Mouse (Mus musculus) lung, postnatal 0 days (tissue): ENCODE measurements around the gene Cdh12. TPM values are rescaled to one million over a fixed set of nuclear protein-coding genes. Genes with fewer than 3 reads are reported as not detected.

Source experiments
- ATAC-seq: fragments of 200-750 bp; cut with Nextera tagmentation; 2 replicates; pipeline ENCODE4 v1.8.0; 2017; ENCODE audit warnings: moderate library complexity
- DNase-seq: peaks from one replicate; pipeline ENCODE4 v3.0.0-alpha.2; 2016; ENCODE audit warnings: low spot score
- H3K27ac ChIP-seq: fragments of 300-500 bp; sonication (generic); 2 replicates; pipeline ENCODE4 v1.5.1; 2014; ENCODE audit warnings: antibody characterized with exemption, mild to moderate bottlenecking, low read length, mixed read lengths
- H3K27me3 ChIP-seq: fragments of 300-500 bp; sonication (generic); replicated peaks from 2 replicates; pipeline ENCODE4 v1.6.1; 2014; ENCODE audit warnings: low read length, mixed read lengths; ENCODE audit not compliant: insufficient read depth
- H3K36me3 ChIP-seq: fragments of 300-500 bp; sonication (generic); 2 replicates; pipeline ENCODE4 v1.6.1; 2014; ENCODE audit warnings: low read length, mixed read lengths; ENCODE audit not compliant: insufficient read depth
- H3K4me1 ChIP-seq: fragments of 300-500 bp; sonication (generic); 2 replicates; pipeline ENCODE4 v1.6.1; 2014; ENCODE audit warnings: antibody characterized with exemption, low read depth, low read length, mixed read lengths; ENCODE audit not compliant: insufficient read depth
- H3K4me2 ChIP-seq: fragments of 300-500 bp; sonication (generic); replicated peaks from 2 replicates; pipeline ENCODE4 v1.6.1; 2014; ENCODE audit warnings: low read depth, mild to moderate bottlenecking, low read length, moderate library complexity, mixed read lengths
- H3K4me3 ChIP-seq: fragments of 300-500 bp; sonication (generic); 2 replicates; pipeline ENCODE4 v1.5.1; 2014; ENCODE audit warnings: low read depth, low read length
- H3K9ac ChIP-seq: fragments of 300-500 bp; sonication (generic); replicated peaks from 2 replicates; pipeline ENCODE4 v1.6.1; 2014; ENCODE audit warnings: low read depth, mild to moderate bottlenecking
- H3K9me3 ChIP-seq: fragments of 300-500 bp; sonication (generic); 2 replicates; pipeline ENCODE4 v1.6.1; 2016; ENCODE audit warnings: low read length, mixed read lengths
- CTCF ChIP-seq: IDR thresholded peaks from 2 replicates; pipeline ENCODE4 v1.5.1; 2016; ENCODE audit warnings: antibody characterized with exemption, mild to moderate bottlenecking
- EP300 ChIP-seq: IDR thresholded peaks from 2 replicates; pipeline ENCODE4 v1.6.1; 2016; ENCODE audit warnings: antibody characterized with exemption, mild to moderate bottlenecking, control low read depth
- WGBS: fragments of 180-500 bp; shearing (Covaris S2); extraction: QIAGEN DNeasy Blood & Tissue Kit; methylation state at CpG from one replicate; pipeline ENCODE4 v1.1.7; 2014; 5-methylcytosine and 5-hydroxymethylcytosine counted together
- polyA plus RNA-seq: library from polyadenylated mRNA; unstranded; fragments of >200 nt; fragmentation: Nextera tagmentation; extraction: Ambion mirVana; gene quantifications from 2 replicates; pipeline ENCODE4 v1.2.1, GENCODE M21; 2015

Cdh12 gene
- polyA plus RNA-seq, 1 experiment from 2014 or later = not detected

- Histone ChIP-seq H3K36me3 (no peaks in the 10 kb centered on the region), H3K4me2 (no peak overlapping the region), H3K4me3 (no peak overlapping the region), H3K27ac (no peak overlapping the region), H3K9ac (no peak overlapping the region), H3K9me3 (no peaks in the 10 kb centered on the region), H3K27me3 (no peaks in the 10 kb centered on the region), H3K4me1 (no peaks in the 10 kb centered on the region)
- ATAC-seq (no peak), DNase-seq (no peak)
- TF ChIP-seq CTCF (no peak), EP300 (no peak)
- WGBS = 67% methylated on average over 2 of the region's 2 CpGs
Measured at GRCm38 (mm10) chr15:20682719-20683118, 233.7 kb downstream of the Cdh12 start.

- Histone ChIP-seq H3K9ac (no peak overlapping the region), H3K36me3 (no peaks in the 10 kb centered on the region), H3K27ac (no peak overlapping the region), H3K27me3 (no peaks in the 10 kb centered on the region), H3K9me3 (no peaks in the 10 kb centered on the region), H3K4me1 (no peaks in the 10 kb centered on the region), H3K4me3 (no peak overlapping the region), H3K4me2 (no peak overlapping the region)
- TF ChIP-seq EP300 = no peak
- TF ChIP-seq CTCF = no peak
- DNase-seq = no peak
- WGBS = 69% methylated on average over 5 of the region's 5 CpGs
- no peak for ATAC-seq
Measured at GRCm38 (mm10) chr15:20684200-20684599, 235.1 kb downstream of the Cdh12 start.

- TF ChIP-seq CTCF = no peak
- no peak for TF ChIP-seq EP300
- Histone ChIP-seq H3K27me3 (no peaks in the 10 kb centered on the region), H3K9me3 (no peaks in the 10 kb centered on the region), H3K4me1 (no peaks in the 10 kb centered on the region), H3K27ac (no peak overlapping the region), H3K4me2 (no peak overlapping the region), H3K9ac (no peak overlapping the region), H3K36me3 (no peaks in the 10 kb centered on the region), H3K4me3 (no peak overlapping the region)
- no peak for ATAC-seq
- DNase-seq = no peak
- WGBS = 71% methylated on average over 5 of the region's 5 CpGs
Measured at GRCm38 (mm10) chr15:20696229-20696628, 247.2 kb downstream of the Cdh12 start.

- Histone ChIP-seq H3K4me1 (no peaks in the 10 kb centered on the region), H3K27ac (no peak overlapping the region), H3K4me3 (no peak overlapping the region), H3K4me2 (no peak overlapping the region), H3K9me3 (no peaks in the 10 kb centered on the region), H3K27me3 (no peaks in the 10 kb centered on the region), H3K9ac (no peak overlapping the region), H3K36me3 (no peaks in the 10 kb centered on the region)
- TF ChIP-seq CTCF = no peak
- TF ChIP-seq EP300 = no peak
- ATAC-seq (no peak), DNase-seq (no peak)
- 75% methylated on average over 4 of the region's 4 CpGs for WGBS
Measured at GRCm38 (mm10) chr15:20711859-20712258, 262.8 kb downstream of the Cdh12 start.

- Histone ChIP-seq H3K9ac (no peak overlapping the region), H3K27me3 (no peaks in the 10 kb centered on the region), H3K9me3 (no peaks in the 10 kb centered on the region), H3K27ac (no peak overlapping the region), H3K4me1 (no peaks in the 10 kb centered on the region), H3K4me3 (no peak overlapping the region), H3K4me2 (no peak overlapping the region), H3K36me3 (no peaks in the 10 kb centered on the region)
- ATAC-seq = no peak
- no peak for TF ChIP-seq CTCF
- TF ChIP-seq EP300 = no peak
- no peak for DNase-seq
Measured at GRCm38 (mm10) chr15:20772289-20772688, 323.2 kb downstream of the Cdh12 start.

- Histone ChIP-seq H3K27ac (no peak overlapping the region), H3K4me2 (no peak overlapping the region), H3K36me3 (no peaks in the 10 kb centered on the region), H3K9ac (no peak overlapping the region), H3K4me1 (no peaks in the 10 kb centered on the region), H3K27me3 (no peaks in the 10 kb centered on the region), H3K9me3 (no peaks in the 10 kb centered on the region), H3K4me3 (no peak overlapping the region)
- DNase-seq (no peak), ATAC-seq (no peak)
- TF ChIP-seq EP300 (no peak), CTCF (no peak)
Measured at GRCm38 (mm10) chr15:20773423-20773822, 324.4 kb downstream of the Cdh12 start.

- no peak for ATAC-seq
- Histone ChIP-seq H3K9ac (no peak overlapping the region), H3K27me3 (no peaks in the 10 kb centered on the region), H3K4me2 (no peak overlapping the region), H3K4me3 (no peak overlapping the region), H3K4me1 (no peaks in the 10 kb centered on the region), H3K9me3 (no peaks in the 10 kb centered on the region), H3K27ac (no peak overlapping the region), H3K36me3 (no peaks in the 10 kb centered on the region)
- WGBS = 29% methylated on average over 4 of the region's 4 CpGs
- DNase-seq = no peak
- no peak for TF ChIP-seq EP300
- TF ChIP-seq CTCF = no peak
Measured at GRCm38 (mm10) chr15:20796999-20797398, 347.9 kb downstream of the Cdh12 start.
